Mouse (Mus musculus) activated CD4-positive, CD25-positive, alpha-beta regulatory T cell, adult 9 weeks (primary cell): ENCODE data around the gene Drd3. TPM values are rescaled to one million over a fixed set of nuclear protein-coding genes. Genes with fewer than 3 reads are reported as not detected.

ENCODE experiments used
- polyA plus RNA-seq: library from polyadenylated mRNA; unstranded; fragments of 100-300 nt; shearing (Covaris generic); gene quantifications from one replicate; pipeline ENCODE4 v1.2.1, GENCODE M21; 2017

Gene Drd3
- not detected for polyA plus RNA-seq

DNA sequence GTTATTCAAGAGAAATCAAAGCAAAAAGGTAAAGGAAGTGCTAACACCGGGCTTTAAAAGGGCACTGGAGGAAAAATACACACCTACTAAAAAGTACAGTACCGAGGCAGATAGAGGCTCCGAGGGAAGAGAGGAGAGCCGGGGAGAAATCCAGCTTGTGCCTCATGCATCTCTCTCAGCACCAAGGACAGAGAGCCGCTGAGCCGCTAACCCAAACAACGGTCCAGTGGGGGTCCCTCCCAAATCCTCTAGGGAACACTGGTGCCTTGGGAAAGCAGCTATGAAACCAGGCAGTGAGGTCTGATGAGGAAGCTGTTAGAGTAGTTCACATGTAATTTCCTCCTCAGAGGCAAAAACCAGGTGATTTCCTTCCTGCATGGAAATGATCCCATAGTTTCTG is at the start of gene Drd3:
Gene Drd3 (plus strand): TSS at position 276 of the 400 bp plus-strand sequence.

Other genes with a start within 250 kb of the Drd3 start
- gene Tigit, start 89.9 kb upstream of the Drd3 start, polyA plus RNA-seq, result 67.7 TPM
- gene Ccdc191, start 135.8 kb downstream of the Drd3 start, polyA plus RNA-seq, result 15.0 TPM
- 18.6 TPM for gene Qtrt2, start 172.8 kb downstream of the Drd3 start, polyA plus RNA-seq
- 3.4 TPM for gene Zdhhc23, start 225.8 kb downstream of the Drd3 start, polyA plus RNA-seq